ENCODE assay signal across 9 mouse cellular contexts in the genomic region with DNA sequence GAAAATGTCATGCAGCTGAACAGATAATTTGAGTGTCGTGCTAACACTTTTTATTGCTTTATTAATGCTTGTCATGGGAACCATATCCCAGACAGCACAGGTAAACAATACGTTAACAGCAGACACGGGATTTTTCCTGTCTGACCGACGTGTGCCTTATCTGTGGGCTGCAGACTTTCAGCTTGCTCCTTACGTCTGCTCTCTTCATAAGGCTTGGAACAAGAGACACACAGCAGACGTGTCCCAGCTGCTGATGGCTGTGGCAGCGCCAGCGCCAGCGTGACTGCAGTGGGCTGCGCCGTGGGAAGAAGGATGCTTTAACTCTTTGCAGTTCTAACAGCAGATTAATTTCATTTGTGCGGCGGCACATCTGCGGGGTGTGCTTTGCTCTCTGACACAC.
DNase-seq lines count a peak whose midpoint lies in the region; ATAC-seq and TF ChIP-seq lines count a peak whose summit lies in the region.
"Had no signal": no experiment of that assay in that cellular context is flagged by ENCODE, and none has a peak within 500 bp of the region (broad histone marks: within the 10 kb centered on the region; RNA-seq: fewer than 3 reads in every experiment).

No protein-coding gene starts in this region.

- peak overlapping the region; percentile 23 for H3K4me2 ChIP-seq in kidney, embryonic 14.5 days (replicated peaks; ENCODE audit: low read depth, low read length)
- H3K4me2 ChIP-seq in kidney, postnatal 0 days (ENCODE audit: low read length) = peak overlapping the region; percentile 34

- peak; percentile 46; the same call in 1 of the 2 replicates for ATAC-seq in kidney, embryonic 14.5 days (ENCODE audit: low FRiP score, low TSS enrichment)
- ATAC-seq in kidney, postnatal 0 days (replicated peaks; ENCODE audit: low FRiP score, low read depth) = no peak

- DNase-seq in kidney, adult 8-10 months = no peak
- peak; percentile 67 for DNase-seq in heart, adult 18-20 months
- DNase-seq in kidney, postnatal 0 days (ENCODE audit: low spot score) = peak; percentile 80
- DNase-seq in lung, postnatal 36 days = peak; percentile 50
- peak; percentile 35 for DNase-seq in telencephalon, adult 2 months (ENCODE audit: low read depth, low spot score)
- DNase-seq in gastrocnemius, adult 8-10 months (ENCODE audit: low spot score in 2 of 2) = no peak
- DNase-seq in cerebellum, postnatal 25 days = no peak

- no peaks in the 10 kb centered on the region for H3K9me3 ChIP-seq in kidney, embryonic 14.5 days (ENCODE audit: control insufficient read depth, low read length)
- H3K9me3 ChIP-seq in kidney, postnatal 0 days (replicated peaks; ENCODE audit: low read length) = no peaks in the 10 kb centered on the region

- WGBS in kidney, embryonic 14.5 days = 14% methylated on average over 15 of the region's 15 CpGs
- WGBS in kidney, postnatal 0 days = 16% methylated on average over 15 of the region's 15 CpGs

- no peaks in the 10 kb centered on the region for H3K27me3 ChIP-seq in kidney, embryonic 14.5 days (ENCODE audit: control insufficient read depth, insufficient read depth, low read length)
- H3K27me3 ChIP-seq in kidney, postnatal 0 days (ENCODE audit: insufficient read depth, low read length) = no peaks in the 10 kb centered on the region
- H3K27me3 ChIP-seq: CH12.LX had no signal

- peaks cover 41% of the 10 kb centered on the region for H3K4me1 ChIP-seq in kidney, embryonic 14.5 days (ENCODE audit: control insufficient read depth, insufficient read depth, low read length)
- peaks cover 44% of the 10 kb centered on the region for H3K4me1 ChIP-seq in kidney, postnatal 0 days (replicated peaks; ENCODE audit: insufficient read depth, low read length)

- no peaks in the 10 kb centered on the region for H3K36me3 ChIP-seq in kidney, embryonic 14.5 days (ENCODE audit: control insufficient read depth, insufficient read depth, low read length)
- no peaks in the 10 kb centered on the region for H3K36me3 ChIP-seq in kidney, postnatal 0 days (ENCODE audit: insufficient read depth, low read length)

- peak overlapping the region; percentile 11 for H3K4me3 ChIP-seq in kidney, embryonic 14.5 days (ENCODE audit: low read length)
- H3K4me3 ChIP-seq in kidney, postnatal 0 days (replicated peaks; ENCODE audit: low read depth, low read length) = no peak overlapping the region; the same call in 1 of the 2 replicates

- no peak for TF ChIP-seq CTCF in kidney, postnatal 0 days (IDR thresholded peaks at IDR 0.05; ENCODE audit: low read depth)

- H3K27ac ChIP-seq in kidney, embryonic 14.5 days (ENCODE audit: low read depth, low read length) = peak overlapping the region; percentile 65
- peak overlapping the region; percentile 19 for H3K27ac ChIP-seq in kidney, postnatal 0 days

- no peak overlapping the region for H3K9ac ChIP-seq in kidney, embryonic 14.5 days (ENCODE audit: low read depth, low read length)
- no peak overlapping the region for H3K9ac ChIP-seq in kidney, postnatal 0 days (ENCODE audit: low read depth, low read length)

Comparison
In these comparisons a context has a peak if more than half of its experiments do, and no peak if none do; other contexts are left out.
1. DNase-seq: peak in heart, adult 18-20 months (2 of 2), kidney, postnatal 0 days (single experiment), lung, postnatal 36 days (single experiment) and telencephalon, adult 2 months (single experiment); none in kidney, adult 8-10 months (0 of 2), gastrocnemius, adult 8-10 months (0 of 2) and cerebellum, postnatal 25 days (0 of 2).